Mouse (Mus musculus) lung, postnatal 0 days (tissue): ENCODE data around the gene Fam243.

Experiments
- CTCF ChIP-seq: IDR thresholded peaks from 2 replicates; pipeline ENCODE4 v1.5.1; 2016; ENCODE audit warnings: antibody characterized with exemption, mild to moderate bottlenecking
- EP300 ChIP-seq: IDR thresholded peaks from 2 replicates; pipeline ENCODE4 v1.6.1; 2016; ENCODE audit warnings: antibody characterized with exemption, mild to moderate bottlenecking, control low read depth

GRCm38 (mm10) chr16:92360711-92361110, 39.5 kb upstream of the Fam243 start:
- no peak for TF ChIP-seq EP300
- TF ChIP-seq CTCF, result no peak
